Mouse (Mus musculus): ENCODE measurements around the gene Frem2.

Frem2 gene

GRCm38 (mm10) chr3:53611106-53611505, 46.0 kb downstream of the Frem2 start:
- no peak for DNase-seq

- DNase-seq: no peak
These were observed 47.3 kb downstream of the Frem2 start for GRCm38 (mm10) chr3:53609851-53610250.

- DNase-seq: no peak
These were observed 57.0 kb downstream of the Frem2 start for GRCm38 (mm10) chr3:53600140-53600539.

GRCm38 (mm10) chr3:53599315-53599714, 57.8 kb downstream of the Frem2 start:
- no peak for DNase-seq

- DNase-seq: no peak
These were observed 58.9 kb downstream of the Frem2 start for GRCm38 (mm10) chr3:53598153-53598800.

- no peak for DNase-seq
These were observed 62.7 kb downstream of the Frem2 start for GRCm38 (mm10) chr3:53594471-53594870.

- DNase-seq: no peak
These were observed 63.4 kb downstream of the Frem2 start for GRCm38 (mm10) chr3:53593718-53594117.

- DNase-seq: no peak
These were observed 65.1 kb downstream of the Frem2 start for GRCm38 (mm10) chr3:53592036-53592435.

- DNase-seq: peak; percentile 73
These were observed 67.0 kb downstream of the Frem2 start for GRCm38 (mm10) chr3:53590139-53590621.

GRCm38 (mm10) chr3:53583248-53583647, 73.9 kb downstream of the Frem2 start:
- DNase-seq: no peak

- no peak for DNase-seq
These were observed 76.4 kb downstream of the Frem2 start for GRCm38 (mm10) chr3:53580596-53581254.

- no peak for DNase-seq
These were observed 77.9 kb downstream of the Frem2 start for GRCm38 (mm10) chr3:53579121-53579704.

GRCm38 (mm10) chr3:53576320-53577116, 80.6 kb downstream of the Frem2 start:
- DNase-seq: no peak

- DNase-seq: no peak
These were observed 83.0 kb downstream of the Frem2 start for GRCm38 (mm10) chr3:53574123-53574522.

- no peak for DNase-seq
These were observed 85.5 kb downstream of the Frem2 start for GRCm38 (mm10) chr3:53571663-53572062.

GRCm38 (mm10) chr3:53564521-53564920, 92.6 kb downstream of the Frem2 start:
- DNase-seq: no peak

GRCm38 (mm10) chr3:53563746-53564145, 93.4 kb downstream of the Frem2 start:
- DNase-seq: peak; percentile 44

GRCm38 (mm10) chr3:53561813-53562212, 95.3 kb downstream of the Frem2 start:
- no peak for DNase-seq

GRCm38 (mm10) chr3:53559056-53559455, 98.1 kb downstream of the Frem2 start:
- peak; percentile 43 for DNase-seq

- DNase-seq: peak; percentile 22
These were observed 98.9 kb downstream of the Frem2 start for GRCm38 (mm10) chr3:53558230-53558629.

GRCm38 (mm10) chr3:53557388-53558214, 99.6 kb downstream of the Frem2 start:
- no peak for DNase-seq
